Mouse (Mus musculus): ENCODE measurements around the gene Gng5. TPM values are rescaled to one million over a fixed set of nuclear protein-coding genes. Genes with fewer than 3 reads are reported as not detected.

The Gng5 gene
- polyA plus RNA-seq, 1 experiment from 2014 or later: 347 TPM

- H3K4me3 ChIP-seq (ENCODE audit: low read length): no peak overlapping the region
- H3K4me1 ChIP-seq (ENCODE audit: control insufficient read depth, insufficient read depth, low read depth, low read length): no peaks in the 10 kb centered on the region
- H3K27ac ChIP-seq (ENCODE audit: low read depth, low read length): no peak overlapping the region
- no peak overlapping the region for H3K4me2 ChIP-seq (ENCODE audit: low read length)
- no peaks in the 10 kb centered on the region for H3K9me3 ChIP-seq (ENCODE audit: control insufficient read depth, low read length)
- H3K9ac ChIP-seq (ENCODE audit: low read depth, low read length): no peak overlapping the region
- ATAC-seq: no peak
- no peaks in the 10 kb centered on the region for H3K27me3 ChIP-seq (replicated peaks; ENCODE audit: control insufficient read depth, insufficient read depth, low read length)
- WGBS: 87% methylated on average over 4 of the region's 4 CpGs
- no peaks in the 10 kb centered on the region for H3K36me3 ChIP-seq (ENCODE audit: control insufficient read depth, insufficient read depth, low read length)
Observed at GRCm38 (mm10) chr3:146486464-146486863, 13.1 kb upstream of the Gng5 start.

- 60% methylated on average over 8 of the region's 8 CpGs for WGBS
- Histone ChIP-seq H3K4me1 (ENCODE audit: control insufficient read depth, insufficient read depth, low read depth, low read length) (no peaks in the 10 kb centered on the region), H3K27me3 (replicated peaks; ENCODE audit: control insufficient read depth, insufficient read depth, low read length) (no peaks in the 10 kb centered on the region), H3K4me3 (ENCODE audit: low read length) (no peak overlapping the region), H3K27ac (ENCODE audit: low read depth, low read length) (no peak overlapping the region), H3K36me3 (ENCODE audit: control insufficient read depth, insufficient read depth, low read length) (no peaks in the 10 kb centered on the region), H3K9ac (ENCODE audit: low read depth, low read length) (no peak overlapping the region), H3K4me2 (ENCODE audit: low read length) (no peak overlapping the region), H3K9me3 (ENCODE audit: control insufficient read depth, low read length) (no peaks in the 10 kb centered on the region)
- no peak for ATAC-seq
Observed at GRCm38 (mm10) chr3:146494941-146495340, 4.7 kb upstream of the Gng5 start.

- Histone ChIP-seq H3K9ac (ENCODE audit: low read depth, low read length) (peak overlapping the region; percentile 82), H3K27me3 (replicated peaks; ENCODE audit: control insufficient read depth, insufficient read depth, low read length) (no peaks in the 10 kb centered on the region), H3K4me1 (ENCODE audit: control insufficient read depth, insufficient read depth, low read depth, low read length) (peaks cover 11% of the 10 kb centered on the region), H3K27ac (ENCODE audit: low read depth, low read length) (peak overlapping the region; percentile 45), H3K4me3 (ENCODE audit: low read length) (peak overlapping the region; percentile 80), H3K4me2 (ENCODE audit: low read length) (peak overlapping the region; percentile 68), H3K9me3 (ENCODE audit: control insufficient read depth, low read length) (no peaks in the 10 kb centered on the region), H3K36me3 (ENCODE audit: control insufficient read depth, insufficient read depth, low read length) (no peaks in the 10 kb centered on the region)
- WGBS: 5% methylated on average over 13 of the region's 13 CpGs
- no peak for ATAC-seq
Observed at GRCm38 (mm10) chr3:146498989-146499388, 618 bp upstream of the Gng5 start.

GRCm38 (mm10) chr3:146500003-146500809 is 599 bp downstream of the Gng5 start:
- Histone ChIP-seq H3K4me1 (ENCODE audit: control insufficient read depth, insufficient read depth, low read depth, low read length) (peaks cover 11% of the 10 kb centered on the region), H3K27ac (ENCODE audit: low read depth, low read length) (peak overlapping the region; percentile 83), H3K9me3 (ENCODE audit: control insufficient read depth, low read length) (no peaks in the 10 kb centered on the region), H3K4me2 (ENCODE audit: low read length) (peak overlapping the region; percentile 68), H3K36me3 (ENCODE audit: control insufficient read depth, insufficient read depth, low read length) (peaks cover 2% of the 10 kb centered on the region; the same call in 1 of the 2 replicates), H3K9ac (ENCODE audit: low read depth, low read length) (peak overlapping the region; percentile 82), H3K27me3 (replicated peaks; ENCODE audit: control insufficient read depth, insufficient read depth, low read length) (no peaks in the 10 kb centered on the region), H3K4me3 (ENCODE audit: low read length) (peak overlapping the region; percentile 80)
- WGBS: under 1% methylated on average over 53 of the region's 57 CpGs
- ATAC-seq: peak; percentile 87

- Histone ChIP-seq H3K9ac (ENCODE audit: low read depth, low read length) (peak overlapping the region; percentile 82), H3K27ac (ENCODE audit: low read depth, low read length) (no peak overlapping the region; the same call in 1 of the 2 replicates), H3K4me1 (ENCODE audit: control insufficient read depth, insufficient read depth, low read depth, low read length) (peaks cover 11% of the 10 kb centered on the region), H3K36me3 (ENCODE audit: control insufficient read depth, insufficient read depth, low read length) (peaks cover 6% of the 10 kb centered on the region), H3K27me3 (replicated peaks; ENCODE audit: control insufficient read depth, insufficient read depth, low read length) (no peaks in the 10 kb centered on the region), H3K4me2 (ENCODE audit: low read length) (peak overlapping the region; percentile 68), H3K4me3 (ENCODE audit: low read length) (peak overlapping the region; percentile 80), H3K9me3 (ENCODE audit: control insufficient read depth, low read length) (no peaks in the 10 kb centered on the region)
- no peak for ATAC-seq
- 9% methylated on average over 5 of the region's 5 CpGs for WGBS
Observed at GRCm38 (mm10) chr3:146500810-146501201, 1.2 kb downstream of the Gng5 start.

- WGBS: 65% methylated on average over 5 of the region's 5 CpGs
Observed at GRCm38 (mm10) chr3:146501601-146502123, 2.1 kb downstream of the Gng5 start.

GRCm38 (mm10) chr3:146506711-146507110 is 7.1 kb downstream of the Gng5 start:
- Histone ChIP-seq H3K27ac (ENCODE audit: low read depth, low read length) (no peak overlapping the region), H3K4me2 (ENCODE audit: low read length) (no peak overlapping the region), H3K9me3 (ENCODE audit: control insufficient read depth, low read length) (no peaks in the 10 kb centered on the region), H3K4me1 (ENCODE audit: control insufficient read depth, insufficient read depth, low read depth, low read length) (0 out of 2 replicates have a peak, but pooled peaks cover 2% of the 10 kb centered on the region), H3K27me3 (replicated peaks; ENCODE audit: control insufficient read depth, insufficient read depth, low read length) (no peaks in the 10 kb centered on the region), H3K4me3 (ENCODE audit: low read length) (no peak overlapping the region), H3K36me3 (ENCODE audit: control insufficient read depth, insufficient read depth, low read length) (peaks cover 26% of the 10 kb centered on the region), H3K9ac (ENCODE audit: low read depth, low read length) (no peak overlapping the region)
- ATAC-seq: no peak
- 95% methylated on average over 7 of the region's 7 CpGs for WGBS

More at GRCm38 (mm10) chr3:146501601-146502123, 2.1 kb downstream of the Gng5 start:
- Histone ChIP-seq H3K27me3 (replicated peaks; ENCODE audit: control insufficient read depth, insufficient read depth, low read length) (no peaks in the 10 kb centered on the region), H3K9me3 (ENCODE audit: control insufficient read depth, low read length) (no peaks in the 10 kb centered on the region), H3K4me1 (ENCODE audit: control insufficient read depth, insufficient read depth, low read depth, low read length) (peaks cover 11% of the 10 kb centered on the region), H3K36me3 (ENCODE audit: control insufficient read depth, insufficient read depth, low read length) (peaks cover 12% of the 10 kb centered on the region), H3K27ac (ENCODE audit: low read depth, low read length) (no peak overlapping the region), H3K9ac (ENCODE audit: low read depth, low read length) (no peak overlapping the region), H3K4me2 (ENCODE audit: low read length) (peak overlapping the region; percentile 68), H3K4me3 (ENCODE audit: low read length) (peak overlapping the region; percentile 80)
- no peak for ATAC-seq

GRCm38 (mm10) chr3:146520226-146520797 is 20.7 kb downstream of the Gng5 start:
- ATAC-seq: peak; percentile 10
- Histone ChIP-seq H3K4me3 (ENCODE audit: low read length) (peak overlapping the region; percentile 84), H3K9me3 (ENCODE audit: control insufficient read depth, low read length) (no peaks in the 10 kb centered on the region), H3K27me3 (replicated peaks; ENCODE audit: control insufficient read depth, insufficient read depth, low read length) (no peaks in the 10 kb centered on the region), H3K4me2 (ENCODE audit: low read length) (peak overlapping the region; percentile 50), H3K36me3 (ENCODE audit: control insufficient read depth, insufficient read depth, low read length) (peaks cover 10% of the 10 kb centered on the region), H3K9ac (ENCODE audit: low read depth, low read length) (peak overlapping the region; percentile 86), H3K4me1 (ENCODE audit: control insufficient read depth, insufficient read depth, low read depth, low read length) (peaks cover 2% of the 10 kb centered on the region; the same call in 1 of the 2 replicates), H3K27ac (ENCODE audit: low read depth, low read length) (peak overlapping the region; percentile 98)
- 35% methylated on average over 5 of the region's 5 CpGs for WGBS

Data from hindbrain, embryonic 16.5 days (tissue).